Mouse (Mus musculus): ENCODE data around the gene Gm11444. TPM values are rescaled to one million over a fixed set of nuclear protein-coding genes. Genes with fewer than 3 reads are reported as not detected.

Gm11444 gene
- not detected in 2 replicates for polyA plus RNA-seq (2014; fragmentation: Nextera tagmentation; extraction: Ambion mirVana)

GRCm38 (mm10) chr11:85850233-85850632, at the start of gene Gm11444:
Gm11444 (minus strand) TSS chr11:85850333.
- no peak for DNase-seq (ENCODE audit: low spot score)
- H3K4me1 ChIP-seq (ENCODE audit: control insufficient read depth, insufficient read depth, low read length) = no peaks in the 10 kb centered on the region
- no peak for ATAC-seq (ENCODE audit: low read depth)
- H3K27me3 ChIP-seq (replicated peaks; ENCODE audit: control insufficient read depth, insufficient read depth, low read length) = no peaks in the 10 kb centered on the region
- peak within 1 kb of the TSS; percentile 63; the same call in 1 of the 2 replicates for H3K4me2 ChIP-seq (ENCODE audit: low read depth, low read length)
- H3K9ac ChIP-seq (ENCODE audit: low read depth, low read length) = no peak within 1 kb of the TSS
- H3K4me3 ChIP-seq (ENCODE audit: low read depth, low read length) = no peak within 1 kb of the TSS; the same call in 1 of the 2 replicates
- H3K27ac ChIP-seq (replicated peaks; ENCODE audit: low read depth, low read length) = no peak within 1 kb of the TSS
- WGBS = 84% methylated on average over 6 of the region's 6 CpGs
- no peaks in the 10 kb centered on the region for H3K36me3 ChIP-seq (ENCODE audit: control insufficient read depth, insufficient read depth, low read length)
- H3K9me3 ChIP-seq (ENCODE audit: control insufficient read depth, low read length) = no peaks in the 10 kb centered on the region

GRCm38 (mm10) chr11:85896335-85896985, 46.3 kb upstream of the Gm11444 start:
- peak overlapping the region; percentile 48 for H3K4me2 ChIP-seq (ENCODE audit: low read depth, low read length)
- 22% methylated on average over 10 of the region's 13 CpGs for WGBS

GRCm38 (mm10) chr11:85894731-85895545, 44.8 kb upstream of the Gm11444 start:
- H3K4me3 ChIP-seq (ENCODE audit: low read depth, low read length) = peak overlapping the region; percentile 35
- DNase-seq (ENCODE audit: low spot score) = no peak
- H3K9me3 ChIP-seq (ENCODE audit: control insufficient read depth, low read length) = no peaks in the 10 kb centered on the region
- H3K9ac ChIP-seq (ENCODE audit: low read depth, low read length) = 0 out of 2 replicates have a peak overlapping the region, but pooled peaks have one; percentile 37
- ATAC-seq (ENCODE audit: low read depth) = no peak
- H3K4me2 ChIP-seq (ENCODE audit: low read depth, low read length) = peak overlapping the region; percentile 57
- no peaks in the 10 kb centered on the region for H3K4me1 ChIP-seq (ENCODE audit: control insufficient read depth, insufficient read depth, low read length)
- H3K36me3 ChIP-seq (ENCODE audit: control insufficient read depth, insufficient read depth, low read length) = no peaks in the 10 kb centered on the region
- 4% methylated on average over 21 of the region's 43 CpGs for WGBS
- H3K27me3 ChIP-seq (replicated peaks; ENCODE audit: control insufficient read depth, insufficient read depth, low read length) = peaks cover 83% of the 10 kb centered on the region
- no peak overlapping the region for H3K27ac ChIP-seq (replicated peaks; ENCODE audit: low read depth, low read length)

More at GRCm38 (mm10) chr11:85896335-85896985, 46.3 kb upstream of the Gm11444 start:
- H3K36me3 ChIP-seq (ENCODE audit: control insufficient read depth, insufficient read depth, low read length) = no peaks in the 10 kb centered on the region
- H3K27ac ChIP-seq (replicated peaks; ENCODE audit: low read depth, low read length) = no peak overlapping the region
- peak; percentile 67 for ATAC-seq (ENCODE audit: low read depth)
- H3K27me3 ChIP-seq (replicated peaks; ENCODE audit: control insufficient read depth, insufficient read depth, low read length) = peaks cover 73% of the 10 kb centered on the region
- H3K9me3 ChIP-seq (ENCODE audit: control insufficient read depth, low read length) = no peaks in the 10 kb centered on the region
- DNase-seq (ENCODE audit: low spot score) = no peak
- H3K4me1 ChIP-seq (ENCODE audit: control insufficient read depth, insufficient read depth, low read length) = no peaks in the 10 kb centered on the region
- peak overlapping the region; percentile 24 for H3K4me3 ChIP-seq (ENCODE audit: low read depth, low read length)
- 0 out of 2 replicates have a peak overlapping the region, but pooled peaks have one; percentile 38 for H3K9ac ChIP-seq (ENCODE audit: low read depth, low read length)

GRCm38 (mm10) chr11:85894136-85894530, 44.0 kb upstream of the Gm11444 start:
- Histone ChIP-seq H3K4me3 (ENCODE audit: low read depth, low read length) (no peak overlapping the region), H3K9me3 (ENCODE audit: control insufficient read depth, low read length) (no peaks in the 10 kb centered on the region), H3K4me2 (ENCODE audit: low read depth, low read length) (no peak overlapping the region), H3K27me3 (replicated peaks; ENCODE audit: control insufficient read depth, insufficient read depth, low read length) (peaks cover 91% of the 10 kb centered on the region), H3K36me3 (ENCODE audit: control insufficient read depth, insufficient read depth, low read length) (no peaks in the 10 kb centered on the region), H3K27ac (replicated peaks; ENCODE audit: low read depth, low read length) (no peak overlapping the region), H3K4me1 (ENCODE audit: control insufficient read depth, insufficient read depth, low read length) (no peaks in the 10 kb centered on the region), H3K9ac (ENCODE audit: low read depth, low read length) (no peak overlapping the region)
- WGBS = 15% methylated on average over 3 of the region's 3 CpGs
- no peak for ATAC-seq (ENCODE audit: low read depth)
- no peak for DNase-seq (ENCODE audit: low spot score)

GRCm38 (mm10) chr11:85893400-85894135, 43.4 kb upstream of the Gm11444 start:
- Histone ChIP-seq H3K4me1 (ENCODE audit: control insufficient read depth, insufficient read depth, low read length) (no peaks in the 10 kb centered on the region), H3K27me3 (replicated peaks; ENCODE audit: control insufficient read depth, insufficient read depth, low read length) (peaks cover 94% of the 10 kb centered on the region)

GRCm38 (mm10) chr11:85892771-85893170, 42.6 kb upstream of the Gm11444 start:
- WGBS = 3% methylated on average over 6 of the region's 6 CpGs
- ATAC-seq (ENCODE audit: low read depth) (no peak), DNase-seq (ENCODE audit: low spot score) (no peak)
- H3K9me3 ChIP-seq (ENCODE audit: control insufficient read depth, low read length) = no peaks in the 10 kb centered on the region
- H3K27ac ChIP-seq (replicated peaks; ENCODE audit: low read depth, low read length) = no peak overlapping the region
- H3K9ac ChIP-seq (ENCODE audit: low read depth, low read length) = no peak overlapping the region
- peaks cover 94% of the 10 kb centered on the region for H3K27me3 ChIP-seq (replicated peaks; ENCODE audit: control insufficient read depth, insufficient read depth, low read length)
- no peaks in the 10 kb centered on the region; the same call in 1 of the 2 replicates for H3K4me1 ChIP-seq (ENCODE audit: control insufficient read depth, insufficient read depth, low read length)
- H3K36me3 ChIP-seq (ENCODE audit: control insufficient read depth, insufficient read depth, low read length) = no peaks in the 10 kb centered on the region
- H3K4me3 ChIP-seq (ENCODE audit: low read depth, low read length) = no peak overlapping the region
- no peak overlapping the region for H3K4me2 ChIP-seq (ENCODE audit: low read depth, low read length)

More at GRCm38 (mm10) chr11:85893400-85894135, 43.4 kb upstream of the Gm11444 start:
- no peaks in the 10 kb centered on the region for H3K9me3 ChIP-seq (ENCODE audit: control insufficient read depth, low read length)
- no peak for ATAC-seq (ENCODE audit: low read depth)
- H3K36me3 ChIP-seq (ENCODE audit: control insufficient read depth, insufficient read depth, low read length) = no peaks in the 10 kb centered on the region
- H3K4me3 ChIP-seq (ENCODE audit: low read depth, low read length) = no peak overlapping the region
- H3K27ac ChIP-seq (replicated peaks; ENCODE audit: low read depth, low read length) = no peak overlapping the region
- no peak for DNase-seq (ENCODE audit: low spot score)
- 11% methylated on average over 13 of the region's 13 CpGs for WGBS
- H3K4me2 ChIP-seq (ENCODE audit: low read depth, low read length) = no peak overlapping the region
- no peak overlapping the region for H3K9ac ChIP-seq (ENCODE audit: low read depth, low read length)

- Histone ChIP-seq H3K27ac (replicated peaks; ENCODE audit: low read depth, low read length) (no peak overlapping the region), H3K4me2 (ENCODE audit: low read depth, low read length) (no peak overlapping the region), H3K9ac (ENCODE audit: low read depth, low read length) (no peak overlapping the region), H3K27me3 (replicated peaks; ENCODE audit: control insufficient read depth, insufficient read depth, low read length) (peaks cover 92% of the 10 kb centered on the region), H3K4me1 (ENCODE audit: control insufficient read depth, insufficient read depth, low read length) (no peaks in the 10 kb centered on the region; the same call in 1 of the 2 replicates), H3K4me3 (ENCODE audit: low read depth, low read length) (no peak overlapping the region), H3K36me3 (ENCODE audit: control insufficient read depth, insufficient read depth, low read length) (no peaks in the 10 kb centered on the region), H3K9me3 (ENCODE audit: control insufficient read depth, low read length) (no peaks in the 10 kb centered on the region)
- DNase-seq (ENCODE audit: low spot score) (no peak), ATAC-seq (ENCODE audit: low read depth) (no peak)
- WGBS = 6% methylated on average over 2 of the region's 2 CpGs
Observed at GRCm38 (mm10) chr11:85891692-85892040, 41.5 kb upstream of the Gm11444 start.

- no peaks in the 10 kb centered on the region; the same call in 1 of the 2 replicates for H3K4me1 ChIP-seq (ENCODE audit: control insufficient read depth, insufficient read depth, low read length)
- H3K4me3 ChIP-seq (ENCODE audit: low read depth, low read length) = peak overlapping the region; percentile 3; the same call in 1 of the 2 replicates
- no peak overlapping the region for H3K4me2 ChIP-seq (ENCODE audit: low read depth, low read length)
- H3K27me3 ChIP-seq (replicated peaks; ENCODE audit: control insufficient read depth, insufficient read depth, low read length) = peaks cover 95% of the 10 kb centered on the region
- no peaks in the 10 kb centered on the region for H3K9me3 ChIP-seq (ENCODE audit: control insufficient read depth, low read length)
- WGBS = 6% methylated on average over 13 of the region's 13 CpGs
- DNase-seq (ENCODE audit: low spot score) (no peak), ATAC-seq (ENCODE audit: low read depth) (no peak)
- no peak overlapping the region for H3K27ac ChIP-seq (replicated peaks; ENCODE audit: low read depth, low read length)
- H3K36me3 ChIP-seq (ENCODE audit: control insufficient read depth, insufficient read depth, low read length) = no peaks in the 10 kb centered on the region
- no peak overlapping the region for H3K9ac ChIP-seq (ENCODE audit: low read depth, low read length)
Observed at GRCm38 (mm10) chr11:85891010-85891691, 41.0 kb upstream of the Gm11444 start.
